Mouse (Mus musculus) midbrain, embryonic 14.5 days (tissue): ENCODE results near the gene Cd2bp2. TPM values are rescaled to one million over a fixed set of nuclear protein-coding genes. Genes with fewer than 3 reads are reported as not detected.
A peak's percentile ranks its signal among the peaks of the same experiment; 100 is the strongest.
"Not testable (repeated sequence)": the region's sequence is repeated elsewhere in the genome, so short reads cannot be mapped to it uniquely, and the experiment has no call there.

Source experiments
- ATAC-seq: fragments of 200-750 bp; cut with Nextera tagmentation; 2 replicates; pipeline ENCODE4 v1.8.0; 2017; ENCODE audit warnings: moderate number of reproducible peaks, moderate library complexity; ENCODE audit not compliant: low FRiP score, low TSS enrichment
- DNase-seq: peaks from one replicate; pipeline ENCODE4 v3.0.0-alpha.2; 2015
- H3K27ac ChIP-seq: fragments of 300-500 bp; sonication (generic); replicated peaks from 2 replicates; pipeline ENCODE4 v1.5.1; 2014; ENCODE audit warnings: mild to moderate bottlenecking, low read depth, low read length, moderate library complexity
- H3K27me3 ChIP-seq: fragments of 300-500 bp; sonication (generic); 2 replicates; pipeline ENCODE4 v1.6.1; 2014; ENCODE audit warnings: low read length, control low read depth, mixed read lengths; ENCODE audit not compliant: control insufficient read depth, insufficient read depth
- H3K36me3 ChIP-seq: fragments of 300-500 bp; sonication (generic); 2 replicates; pipeline ENCODE4 v1.6.1; 2014; ENCODE audit warnings: low read length, control low read depth; ENCODE audit not compliant: control insufficient read depth, insufficient read depth
- H3K4me1 ChIP-seq: fragments of 300-500 bp; sonication (generic); 2 replicates; pipeline ENCODE4 v1.6.1; 2014; ENCODE audit warnings: mild to moderate bottlenecking, antibody characterized with exemption, low read length, control low read depth; ENCODE audit not compliant: control insufficient read depth, insufficient read depth
- H3K4me2 ChIP-seq: fragments of 300-500 bp; sonication (generic); 2 replicates; pipeline ENCODE4 v1.6.1; 2014; ENCODE audit warnings: mild to moderate bottlenecking, low read length, moderate library complexity
- H3K4me3 ChIP-seq: fragments of 300-500 bp; sonication (generic); replicated peaks from 2 replicates; pipeline ENCODE4 v1.5.1; 2014; ENCODE audit warnings: low read depth, low read length
- H3K9ac ChIP-seq: fragments of 300-500 bp; sonication (generic); replicated peaks from 2 replicates; pipeline ENCODE4 v1.6.1; 2014; ENCODE audit warnings: mild to moderate bottlenecking, low read length, moderate library complexity
- H3K9me3 ChIP-seq: fragments of 300-500 bp; sonication (generic); 2 replicates; pipeline ENCODE4 v1.6.1; 2016; ENCODE audit warnings: low read length, control low read depth, mixed read lengths; ENCODE audit not compliant: control insufficient read depth
- WGBS: fragments of 180-500 bp; shearing (Covaris S2); extraction: QIAGEN DNeasy Blood & Tissue Kit; methylation state at CpG from one replicate; pipeline ENCODE4 v1.1.7; 2014; 5-methylcytosine and 5-hydroxymethylcytosine counted together
- polyA plus RNA-seq: library from polyadenylated mRNA; unstranded; fragments of >200 nt; fragmentation: Nextera tagmentation; extraction: Ambion mirVana; gene quantifications from 2 replicates; pipeline ENCODE4 v1.2.1, GENCODE M21; 2014

The Cd2bp2 gene
- polyA plus RNA-seq, 1 experiment from 2014 or later: 81.1 TPM

- 68% methylated on average over 9 of the region's 10 CpGs for WGBS
- Histone ChIP-seq H3K27ac (no peak overlapping the region), H3K4me3 (no peak overlapping the region)
Measured at GRCm38 (mm10) chr7:127187351-127187750, 8.5 kb downstream of the Cd2bp2 start.

GRCm38 (mm10) chr7:127185601-127186000 is 10.2 kb downstream of the Cd2bp2 start:
- H3K36me3 ChIP-seq: peaks cover 2% of the 10 kb centered on the region; the same call in 1 of the 2 replicates
- H3K9me3 ChIP-seq: no peaks in the 10 kb centered on the region
- ATAC-seq (no peak), DNase-seq (peak; percentile 53)
- WGBS: 74% methylated on average over 3 of the region's 3 CpGs
- H3K27ac ChIP-seq: no peak overlapping the region
- H3K4me2 ChIP-seq: no peak overlapping the region
- H3K27me3 ChIP-seq: no peaks in the 10 kb centered on the region
- no peaks in the 10 kb centered on the region for H3K4me1 ChIP-seq
- H3K4me3 ChIP-seq: no peak overlapping the region
- no peak overlapping the region for H3K9ac ChIP-seq

More at GRCm38 (mm10) chr7:127187351-127187750, 8.5 kb downstream of the Cd2bp2 start:
- no peak for ATAC-seq
- Histone ChIP-seq H3K27me3 (no peaks in the 10 kb centered on the region), H3K4me1 (no peaks in the 10 kb centered on the region), H3K36me3 (peaks cover 18% of the 10 kb centered on the region), H3K4me2 (no peak overlapping the region), H3K9me3 (no peaks in the 10 kb centered on the region), H3K9ac (no peak overlapping the region)
- no peak for DNase-seq

- no peak for DNase-seq
- Histone ChIP-seq H3K4me1 (no peaks in the 10 kb centered on the region), H3K9ac (no peak overlapping the region), H3K4me2 (no peak overlapping the region), H3K9me3 (no peaks in the 10 kb centered on the region), H3K27me3 (no peaks in the 10 kb centered on the region), H3K36me3 (no peaks in the 10 kb centered on the region), H3K4me3 (no peak overlapping the region), H3K27ac (no peak overlapping the region)
- ATAC-seq: no peak
- 78% methylated on average over 1 of the region's 1 CpGs for WGBS
Measured at GRCm38 (mm10) chr7:127184720-127185119, 11.1 kb downstream of the Cd2bp2 start.

- Histone ChIP-seq H3K9ac (no peak overlapping the region), H3K27ac (no peak overlapping the region), H3K4me3 (no peak overlapping the region), H3K4me2 (no peak overlapping the region), H3K36me3 (no peaks in the 10 kb centered on the region), H3K9me3 (no peaks in the 10 kb centered on the region), H3K4me1 (no peaks in the 10 kb centered on the region), H3K27me3 (no peaks in the 10 kb centered on the region)
- ATAC-seq: no peak
- no peak for DNase-seq
- 83% methylated on average over 6 of the region's 6 CpGs for WGBS
Measured at GRCm38 (mm10) chr7:127183828-127184227, 12.0 kb downstream of the Cd2bp2 start.

- no peaks in the 10 kb centered on the region for H3K4me1 ChIP-seq
- H3K9me3 ChIP-seq: no peaks in the 10 kb centered on the region
- H3K9ac ChIP-seq: no peak overlapping the region
- no peaks in the 10 kb centered on the region for H3K36me3 ChIP-seq
- no peak for ATAC-seq
- no peaks in the 10 kb centered on the region for H3K27me3 ChIP-seq
- H3K4me3 ChIP-seq: no peak overlapping the region
- no peak overlapping the region for H3K4me2 ChIP-seq
- no peak for DNase-seq
- H3K27ac ChIP-seq: no peak overlapping the region
- WGBS: 83% methylated on average over 8 of the region's 8 CpGs
Measured at GRCm38 (mm10) chr7:127183345-127183744, 12.5 kb downstream of the Cd2bp2 start.

- H3K27me3 ChIP-seq, H3K4me1 ChIP-seq, H3K27ac ChIP-seq, H3K4me3 ChIP-seq, ATAC-seq, H3K36me3 ChIP-seq, H3K9ac ChIP-seq, DNase-seq, H3K4me2 ChIP-seq, H3K9me3 ChIP-seq: not testable (repeated sequence)
- 33% methylated on average over 3 of the region's 3 CpGs for WGBS
Measured at GRCm38 (mm10) chr7:127181724-127182123, 14.1 kb downstream of the Cd2bp2 start.

GRCm38 (mm10) chr7:127180783-127181182 is 15.1 kb downstream of the Cd2bp2 start:
- Histone ChIP-seq H3K9me3 (no peaks in the 10 kb centered on the region), H3K4me1 (no peaks in the 10 kb centered on the region), H3K4me2 (no peak overlapping the region), H3K27me3 (no peaks in the 10 kb centered on the region), H3K36me3 (no peaks in the 10 kb centered on the region), H3K27ac (no peak overlapping the region), H3K9ac (no peak overlapping the region), H3K4me3 (no peak overlapping the region)
- no peak for DNase-seq
- no peak for ATAC-seq
- WGBS: 82% methylated on average over 2 of the region's 2 CpGs

GRCm38 (mm10) chr7:127176937-127177336 is 18.9 kb downstream of the Cd2bp2 start:
- Histone ChIP-seq H3K36me3 (no peaks in the 10 kb centered on the region), H3K9me3 (no peaks in the 10 kb centered on the region), H3K9ac (no peak overlapping the region), H3K27me3 (no peaks in the 10 kb centered on the region), H3K4me1 (no peaks in the 10 kb centered on the region), H3K4me3 (no peak overlapping the region), H3K27ac (no peak overlapping the region), H3K4me2 (no peak overlapping the region)
- DNase-seq: no peak
- ATAC-seq: no peak
- 79% methylated on average over 4 of the region's 4 CpGs for WGBS

- Histone ChIP-seq H3K4me1 (no peaks in the 10 kb centered on the region), H3K27me3 (no peaks in the 10 kb centered on the region), H3K9ac (no peak overlapping the region), H3K36me3 (no peaks in the 10 kb centered on the region), H3K4me2 (no peak overlapping the region), H3K9me3 (no peaks in the 10 kb centered on the region), H3K27ac (no peak overlapping the region), H3K4me3 (no peak overlapping the region)
- 83% methylated on average over 5 of the region's 5 CpGs for WGBS
- no peak for DNase-seq
- ATAC-seq: no peak
Measured at GRCm38 (mm10) chr7:127166501-127166900, 29.3 kb downstream of the Cd2bp2 start.
